Mouse (Mus musculus) midbrain, embryonic 12.5 days (tissue): Measurements from ENCODE around the gene Smarcb1. TPM values are rescaled to one million over a fixed set of nuclear protein-coding genes. Genes with fewer than 3 reads are reported as not detected.

Experiments used
- polyA plus RNA-seq: library from polyadenylated mRNA; unstranded; fragments of >200 nt; fragmentation: Nextera tagmentation; extraction: Ambion mirVana; gene quantifications from 2 replicates; pipeline ENCODE4 v1.2.1, GENCODE M21; 2016

The Smarcb1 gene
- polyA plus RNA-seq, 1 experiment from 2014 or later, result 315 TPM

Other genes starting within 250 kb of the Smarcb1 start
- gene Cabin1, start 157.3 kb downstream of the Smarcb1 start, polyA plus RNA-seq, result 46.3 and 49.2 TPM in 2 replicates
- gene Ddt, start 148.2 kb downstream of the Smarcb1 start, polyA plus RNA-seq, result 82.1 and 83.0 TPM in 2 replicates
- not detected in 2 replicates for gene Gm20441, start 140.7 kb downstream of the Smarcb1 start, polyA plus RNA-seq
- 1.3 and 2.4 TPM in 2 replicates for gene Gstt3, start 140.2 kb downstream of the Smarcb1 start, polyA plus RNA-seq
- gene Gstt1, start 123.0 kb downstream of the Smarcb1 start, polyA plus RNA-seq, result 5.3 and 7.0 TPM in 2 replicates
- gene Gstt4, start 99.1 kb downstream of the Smarcb1 start, polyA plus RNA-seq, result not detected in 2 replicates
- gene Gstt2, start 84.2 kb downstream of the Smarcb1 start, polyA plus RNA-seq, result 7.7 and 7.9 TPM in 2 replicates
- gene Mif, start 61.4 kb downstream of the Smarcb1 start, polyA plus RNA-seq, result 1,213 and 1,289 TPM in 2 replicates
- gene Derl3, start 28.2 kb downstream of the Smarcb1 start, polyA plus RNA-seq, result 1.8 and 2.4 TPM in 2 replicates
- 5.7 and 7.4 TPM in 2 replicates for gene Chchd10, start 11.5 kb upstream of the Smarcb1 start, polyA plus RNA-seq
- 32.2 and 44.0 TPM in 2 replicates for gene Mmp11, start 14.9 kb upstream of the Smarcb1 start, polyA plus RNA-seq
- gene Gm867, start 19.1 kb upstream of the Smarcb1 start, polyA plus RNA-seq, result 0.46 and 0.56 TPM in 2 replicates
- gene Vpreb3, start 21.4 kb upstream of the Smarcb1 start, polyA plus RNA-seq, result 0.71 TPM in 1 of 2 replicates, not detected in the other
- not detected in 2 replicates for gene Gm5134, start 32.9 kb upstream of the Smarcb1 start, polyA plus RNA-seq
- 25.2 and 28.7 TPM in 2 replicates for gene Zfp280b, start 111.0 kb upstream of the Smarcb1 start, polyA plus RNA-seq
- gene Slc5a4b, start 189.3 kb upstream of the Smarcb1 start, polyA plus RNA-seq, result not detected in 2 replicates
- gene Slc5a4a, start 225.8 kb upstream of the Smarcb1 start, polyA plus RNA-seq, result not detected in 2 replicates